Mouse (Mus musculus): ENCODE results near the gene H2-Q6.
"Not testable (repeated sequence)": the region's sequence is repeated elsewhere in the genome, so short reads cannot be mapped to it uniquely, and the experiment has no call there.

Gene H2-Q6

GRCm38 (mm10) chr17:35432167-35432566, 7.5 kb downstream of the H2-Q6 start:
- in situ Hi-C loops (cut with MboI; ENCODE audit: low sequenced_read_pairs) = not testable (repeated sequence)

GRCm38 (mm10) chr17:35434836-35435235, 10.2 kb downstream of the H2-Q6 start:
- in situ Hi-C loops (cut with MboI; ENCODE audit: low sequenced_read_pairs) = not testable (repeated sequence)

- in situ Hi-C loops (cut with MboI; ENCODE audit: low sequenced_read_pairs) = not testable (repeated sequence)
Measured at GRCm38 (mm10) chr17:35435577-35435976, 10.9 kb downstream of the H2-Q6 start.

GRCm38 (mm10) chr17:35437386-35437936, 12.8 kb downstream of the H2-Q6 start:
- in situ Hi-C loops (cut with MboI; ENCODE audit: low sequenced_read_pairs) = not testable (repeated sequence)

GRCm38 (mm10) chr17:35438395-35438794, 13.7 kb downstream of the H2-Q6 start:
- in situ Hi-C loops (cut with MboI; ENCODE audit: low sequenced_read_pairs) = not testable (repeated sequence)

- in situ Hi-C loops (cut with MboI; ENCODE audit: low sequenced_read_pairs) = not testable (repeated sequence)
Measured at GRCm38 (mm10) chr17:35438885-35439284, 14.2 kb downstream of the H2-Q6 start, which contains the start of gene H2-Q7. Gene H2-Q7, plus strand, starts transcription at chr17:35439155.

- in situ Hi-C loops (cut with MboI; ENCODE audit: low sequenced_read_pairs) = not testable (repeated sequence)
Measured at GRCm38 (mm10) chr17:35439295-35439747, 14.7 kb downstream of the H2-Q6 start.

- in situ Hi-C loops (cut with MboI; ENCODE audit: low sequenced_read_pairs) = not testable (repeated sequence)
Measured at GRCm38 (mm10) chr17:35439925-35440645, 15.4 kb downstream of the H2-Q6 start.

- in situ Hi-C loops (cut with MboI; ENCODE audit: low sequenced_read_pairs) = not testable (repeated sequence)
Measured at GRCm38 (mm10) chr17:35442376-35442775, 17.7 kb downstream of the H2-Q6 start.

- in situ Hi-C loops (cut with MboI; ENCODE audit: low sequenced_read_pairs) = not testable (repeated sequence)
Measured at GRCm38 (mm10) chr17:35444510-35444909, 19.9 kb downstream of the H2-Q6 start.

GRCm38 (mm10) chr17:35458247-35458646, 33.6 kb downstream of the H2-Q6 start:
- in situ Hi-C loops (cut with MboI; ENCODE audit: low sequenced_read_pairs) = loop anchor here (25.0 kb wide), 1 partner anchor 1471 kb away; no protein-coding TSS in a partner anchor

- in situ Hi-C loops (cut with MboI; ENCODE audit: low sequenced_read_pairs) = loop anchor here (25.0 kb wide), 1 partner anchor 1473 kb away; no protein-coding TSS in a partner anchor
Measured at GRCm38 (mm10) chr17:35460513-35461341, 36.1 kb downstream of the H2-Q6 start.

- in situ Hi-C loops (cut with MboI; ENCODE audit: low sequenced_read_pairs) = loop anchor here (25.0 kb wide), 1 partner anchor 1478 kb away; no protein-coding TSS in a partner anchor
Measured at GRCm38 (mm10) chr17:35465651-35466050, 41.0 kb downstream of the H2-Q6 start.

GRCm38 (mm10) chr17:35468936-35469335, 44.3 kb downstream of the H2-Q6 start:
- in situ Hi-C loops (cut with MboI; ENCODE audit: low sequenced_read_pairs) = loop anchor here (25.0 kb wide), 1 partner anchor 1482 kb away; no protein-coding TSS in a partner anchor

- in situ Hi-C loops (cut with MboI; ENCODE audit: low sequenced_read_pairs) = loop anchor here (25.0 kb wide), 1 partner anchor 1483 kb away; no protein-coding TSS in a partner anchor
Measured at GRCm38 (mm10) chr17:35469842-35470751, 45.4 kb downstream of the H2-Q6 start, which contains the start of gene H2-Q10. Gene H2-Q10, plus strand, starts transcription at chr17:35470089.

All from CH12F3 (cell line).